Mouse (Mus musculus): Measurements from ENCODE around the gene Aspscr1. TPM values are rescaled to one million over a fixed set of nuclear protein-coding genes. Genes with fewer than 3 reads are reported as not detected.
"Not testable (repeated sequence)": the region's sequence is repeated elsewhere in the genome, so short reads cannot be mapped to it uniquely, and the experiment has no call there.

Aspscr1 gene
- total RNA-seq, 1 experiment from 2014 or later, result 37.1 TPM

GRCm38 (mm10) chr11:120663714-120664113 is 9.1 kb upstream of the Aspscr1 start:
- no peak for ATAC-seq (replicated peaks in 1 of 2; ENCODE audit: insufficient read depth in 1 of 2, low FRiP score in 2 of 2, low TSS enrichment in 1 of 2, low read depth in 1 of 2, poor library complexity in 2 of 2, severe bottlenecking in 2 of 2)

- no peak for ATAC-seq (replicated peaks in 1 of 2; ENCODE audit: insufficient read depth in 1 of 2, low FRiP score in 2 of 2, low TSS enrichment in 1 of 2, low read depth in 1 of 2, poor library complexity in 2 of 2, severe bottlenecking in 2 of 2)
Observed at GRCm38 (mm10) chr11:120665406-120665805, 7.4 kb upstream of the Aspscr1 start.

- no peak for ATAC-seq (replicated peaks in 1 of 2; ENCODE audit: insufficient read depth in 1 of 2, low FRiP score in 2 of 2, low TSS enrichment in 1 of 2, low read depth in 1 of 2, poor library complexity in 2 of 2, severe bottlenecking in 2 of 2)
Observed at GRCm38 (mm10) chr11:120666617-120667016, 6.2 kb upstream of the Aspscr1 start.

- peak in 1 of 2 experiments; percentile 5; a peak in 2 of 4 replicates for ATAC-seq (replicated peaks in 1 of 2; ENCODE audit: insufficient read depth in 1 of 2, low FRiP score in 2 of 2, low TSS enrichment in 1 of 2, low read depth in 1 of 2, poor library complexity in 2 of 2, severe bottlenecking in 2 of 2)
Observed at GRCm38 (mm10) chr11:120673594-120674122, 885 bp downstream of the Aspscr1 start.

GRCm38 (mm10) chr11:120675875-120676274 is 3.1 kb downstream of the Aspscr1 start:
- not testable (repeated sequence) for ATAC-seq (replicated peaks in 1 of 2; ENCODE audit: insufficient read depth in 1 of 2, low FRiP score in 2 of 2, low TSS enrichment in 1 of 2, low read depth in 1 of 2, poor library complexity in 2 of 2, severe bottlenecking in 2 of 2)

GRCm38 (mm10) chr11:120676951-120677350 is 4.2 kb downstream of the Aspscr1 start:
- ATAC-seq (replicated peaks in 1 of 2; ENCODE audit: insufficient read depth in 1 of 2, low FRiP score in 2 of 2, low TSS enrichment in 1 of 2, low read depth in 1 of 2, poor library complexity in 2 of 2, severe bottlenecking in 2 of 2), result no peak

- peak; percentile 49 to 76; a peak in 2 of 4 replicates for ATAC-seq (replicated peaks in 1 of 2; ENCODE audit: insufficient read depth in 1 of 2, low FRiP score in 2 of 2, low TSS enrichment in 1 of 2, low read depth in 1 of 2, poor library complexity in 2 of 2, severe bottlenecking in 2 of 2)
Observed at GRCm38 (mm10) chr11:120679909-120680308, 7.1 kb downstream of the Aspscr1 start.

GRCm38 (mm10) chr11:120682683-120683082 is 9.9 kb downstream of the Aspscr1 start:
- ATAC-seq (replicated peaks in 1 of 2; ENCODE audit: insufficient read depth in 1 of 2, low FRiP score in 2 of 2, low TSS enrichment in 1 of 2, low read depth in 1 of 2, poor library complexity in 2 of 2, severe bottlenecking in 2 of 2), result no peak

GRCm38 (mm10) chr11:120683536-120683935 is 10.8 kb downstream of the Aspscr1 start:
- ATAC-seq (replicated peaks in 1 of 2; ENCODE audit: insufficient read depth in 1 of 2, low FRiP score in 2 of 2, low TSS enrichment in 1 of 2, low read depth in 1 of 2, poor library complexity in 2 of 2, severe bottlenecking in 2 of 2), result no peak

- no peak for ATAC-seq (replicated peaks in 1 of 2; ENCODE audit: insufficient read depth in 1 of 2, low FRiP score in 2 of 2, low TSS enrichment in 1 of 2, low read depth in 1 of 2, poor library complexity in 2 of 2, severe bottlenecking in 2 of 2)
Observed at GRCm38 (mm10) chr11:120684086-120684485, 11.3 kb downstream of the Aspscr1 start.

GRCm38 (mm10) chr11:120684660-120685059 is 11.9 kb downstream of the Aspscr1 start:
- ATAC-seq (replicated peaks in 1 of 2; ENCODE audit: insufficient read depth in 1 of 2, low FRiP score in 2 of 2, low TSS enrichment in 1 of 2, low read depth in 1 of 2, poor library complexity in 2 of 2, severe bottlenecking in 2 of 2), result no peak

GRCm38 (mm10) chr11:120686650-120687272 is 14.0 kb downstream of the Aspscr1 start:
- ATAC-seq (replicated peaks in 1 of 2; ENCODE audit: insufficient read depth in 1 of 2, low FRiP score in 2 of 2, low TSS enrichment in 1 of 2, low read depth in 1 of 2, poor library complexity in 2 of 2, severe bottlenecking in 2 of 2), result no peak

GRCm38 (mm10) chr11:120689365-120689764 is 16.6 kb downstream of the Aspscr1 start:
- no peak for ATAC-seq (replicated peaks in 1 of 2; ENCODE audit: insufficient read depth in 1 of 2, low FRiP score in 2 of 2, low TSS enrichment in 1 of 2, low read depth in 1 of 2, poor library complexity in 2 of 2, severe bottlenecking in 2 of 2)

GRCm38 (mm10) chr11:120692471-120693011 is 19.8 kb downstream of the Aspscr1 start:
- no peak for ATAC-seq (replicated peaks in 1 of 2; ENCODE audit: insufficient read depth in 1 of 2, low FRiP score in 2 of 2, low TSS enrichment in 1 of 2, low read depth in 1 of 2, poor library complexity in 2 of 2, severe bottlenecking in 2 of 2)

GRCm38 (mm10) chr11:120693461-120693860 is 20.7 kb downstream of the Aspscr1 start:
- ATAC-seq (replicated peaks in 1 of 2; ENCODE audit: insufficient read depth in 1 of 2, low FRiP score in 2 of 2, low TSS enrichment in 1 of 2, low read depth in 1 of 2, poor library complexity in 2 of 2, severe bottlenecking in 2 of 2), result no peak

- no peak for ATAC-seq (replicated peaks in 1 of 2; ENCODE audit: insufficient read depth in 1 of 2, low FRiP score in 2 of 2, low TSS enrichment in 1 of 2, low read depth in 1 of 2, poor library complexity in 2 of 2, severe bottlenecking in 2 of 2)
Observed at GRCm38 (mm10) chr11:120695184-120695583, 22.4 kb downstream of the Aspscr1 start.

GRCm38 (mm10) chr11:120695641-120696040 is 22.9 kb downstream of the Aspscr1 start:
- ATAC-seq (replicated peaks in 1 of 2; ENCODE audit: insufficient read depth in 1 of 2, low FRiP score in 2 of 2, low TSS enrichment in 1 of 2, low read depth in 1 of 2, poor library complexity in 2 of 2, severe bottlenecking in 2 of 2), result no peak

GRCm38 (mm10) chr11:120696568-120696967 is 23.8 kb downstream of the Aspscr1 start:
- no peak for ATAC-seq (replicated peaks in 1 of 2; ENCODE audit: insufficient read depth in 1 of 2, low FRiP score in 2 of 2, low TSS enrichment in 1 of 2, low read depth in 1 of 2, poor library complexity in 2 of 2, severe bottlenecking in 2 of 2)

- no peak for ATAC-seq (replicated peaks in 1 of 2; ENCODE audit: insufficient read depth in 1 of 2, low FRiP score in 2 of 2, low TSS enrichment in 1 of 2, low read depth in 1 of 2, poor library complexity in 2 of 2, severe bottlenecking in 2 of 2)
Observed at GRCm38 (mm10) chr11:120697741-120698140, 25.0 kb downstream of the Aspscr1 start.
